Mouse (Mus musculus): ENCODE data around the gene Cracr2a.

GRCm38 (mm10) chr6:127538118-127538517 is 23.0 kb upstream of the Cracr2a start:
- no peak for TF ChIP-seq CTCF (IDR thresholded peaks at IDR 0.05; ENCODE audit: insufficient read depth, low read depth, low read length)
- no peak for TF ChIP-seq POLR2A (IDR thresholded peaks at IDR 0.05; ENCODE audit: insufficient read depth, low read depth, low read length)

Data from olfactory bulb, adult 2 months (tissue).